Mouse (Mus musculus) stomach, embryonic 14.5 days (tissue): ENCODE data around the gene Cd300ld. TPM values are rescaled to one million over a fixed set of nuclear protein-coding genes. Genes with fewer than 3 reads are reported as not detected.

Experiments used
- ATAC-seq: fragments of 200-750 bp; cut with Nextera tagmentation; 2 replicates; pipeline ENCODE4 v1.8.0; 2017; ENCODE audit warnings: low read depth, moderate TSS enrichment; ENCODE audit not compliant: insufficient number of reproducible peaks, insufficient read depth, low FRiP score
- H3K27ac ChIP-seq: fragments of 300-500 bp; sonication (generic); 2 replicates; pipeline ENCODE4 v1.5.1; 2014; ENCODE audit warnings: mild to moderate bottlenecking, low read length, moderate library complexity, mixed read lengths
- H3K27me3 ChIP-seq: fragments of 300-500 bp; sonication (generic); 2 replicates; pipeline ENCODE4 v1.6.1; 2014; ENCODE audit warnings: low read length, control low read depth, mixed read lengths; ENCODE audit not compliant: control insufficient read depth, insufficient read depth
- H3K36me3 ChIP-seq: fragments of 300-500 bp; sonication (generic); 2 replicates; pipeline ENCODE4 v1.6.1; 2014; ENCODE audit warnings: mild to moderate bottlenecking, control low read depth, low read length, moderate library complexity, mixed read lengths; ENCODE audit not compliant: control insufficient read depth, insufficient read depth
- H3K4me1 ChIP-seq: fragments of 300-500 bp; sonication (generic); 2 replicates; pipeline ENCODE4 v1.6.1; 2014; ENCODE audit warnings: low read length, control low read depth, mixed read lengths; ENCODE audit not compliant: control insufficient read depth, insufficient read depth
- H3K4me2 ChIP-seq: fragments of 300-500 bp; sonication (generic); replicated peaks from 2 replicates; pipeline ENCODE4 v1.6.1; 2014; ENCODE audit warnings: low read depth, low read length, control low read depth
- H3K4me3 ChIP-seq: fragments of 300-500 bp; sonication (generic); 2 replicates; pipeline ENCODE4 v1.5.1; 2014; ENCODE audit warnings: low read depth, low read length, control low read depth
- H3K9ac ChIP-seq: fragments of 300-500 bp; sonication (generic); replicated peaks from 2 replicates; pipeline ENCODE4 v1.6.1; 2014; ENCODE audit warnings: low read depth, mild to moderate bottlenecking, control low read depth, low read length, moderate library complexity, mixed read lengths
- H3K9me3 ChIP-seq: fragments of 300-500 bp; sonication (generic); 2 replicates; pipeline ENCODE4 v1.6.1; 2016; ENCODE audit warnings: low read depth, low read length, control low read depth; ENCODE audit not compliant: control insufficient read depth
- WGBS: fragments of 180-500 bp; shearing (Covaris S2); extraction: QIAGEN DNeasy Blood & Tissue Kit; methylation state at CpG from one replicate; pipeline ENCODE4 v1.1.7; 2014; 5-methylcytosine and 5-hydroxymethylcytosine counted together
- polyA plus RNA-seq: library from polyadenylated mRNA; unstranded; fragments of >200 nt; fragmentation: Nextera tagmentation; extraction: Ambion mirVana; gene quantifications from 2 replicates; pipeline ENCODE4 v1.2.1, GENCODE M21; 2014

The Cd300ld gene
- polyA plus RNA-seq, 1 experiment from 2014 or later, result 0.33 TPM

- ATAC-seq, result no peak
- Histone ChIP-seq H3K36me3 (no peaks in the 10 kb centered on the region), H3K4me3 (no peak overlapping the region), H3K27ac (no peak overlapping the region), H3K4me2 (no peak overlapping the region), H3K9ac (no peak overlapping the region), H3K4me1 (no peaks in the 10 kb centered on the region), H3K27me3 (no peaks in the 10 kb centered on the region), H3K9me3 (no peaks in the 10 kb centered on the region)
- 47% methylated on average over 3 of the region's 3 CpGs for WGBS
These were observed 24.4 kb downstream of the Cd300ld start for GRCm38 (mm10) chr11:114965182-114965828.

GRCm38 (mm10) chr11:114960369-114960768, 29.4 kb downstream of the Cd300ld start:
- Histone ChIP-seq H3K4me3 (no peak overlapping the region), H3K4me2 (no peak overlapping the region), H3K9me3 (no peaks in the 10 kb centered on the region), H3K4me1 (no peaks in the 10 kb centered on the region), H3K27me3 (no peaks in the 10 kb centered on the region), H3K27ac (no peak overlapping the region), H3K36me3 (no peaks in the 10 kb centered on the region), H3K9ac (no peak overlapping the region)
- WGBS, result 91% methylated on average over 1 of the region's 1 CpGs
- no peak for ATAC-seq

GRCm38 (mm10) chr11:114934144-114934543, 55.6 kb downstream of the Cd300ld start, which contains the start of gene Cd300lb:
Gene Cd300lb (minus strand): TSS chr11:114934386.
- H3K4me1 ChIP-seq, result no peaks in the 10 kb centered on the region

GRCm38 (mm10) chr11:114933591-114933990, 56.1 kb downstream of the Cd300ld start:
- H3K4me1 ChIP-seq, result no peaks in the 10 kb centered on the region
- H3K27me3 ChIP-seq, result no peaks in the 10 kb centered on the region
- no peaks in the 10 kb centered on the region for H3K36me3 ChIP-seq
- no peak overlapping the region for H3K4me3 ChIP-seq
- 73% methylated on average over 4 of the region's 4 CpGs for WGBS
- no peak for ATAC-seq
- no peak overlapping the region for H3K27ac ChIP-seq
- no peak overlapping the region for H3K4me2 ChIP-seq
- H3K9ac ChIP-seq, result no peak overlapping the region
- H3K9me3 ChIP-seq, result no peaks in the 10 kb centered on the region

More at GRCm38 (mm10) chr11:114934144-114934543, 55.6 kb downstream of the Cd300ld start, which contains the start of gene Cd300lb:
- no peak for ATAC-seq
- Histone ChIP-seq H3K9me3 (no peaks in the 10 kb centered on the region), H3K4me3 (no peak within 1 kb of the TSS), H3K36me3 (no peaks in the 10 kb centered on the region), H3K27me3 (no peaks in the 10 kb centered on the region), H3K27ac (no peak within 1 kb of the TSS), H3K4me2 (no peak within 1 kb of the TSS), H3K9ac (no peak within 1 kb of the TSS)
- 47% methylated on average over 6 of the region's 6 CpGs for WGBS

Other genes with a start within 250 kb of the Cd300ld start
- gene Kif19a, start 224.5 kb downstream of the Cd300ld start, polyA plus RNA-seq, result 0.51 and 0.81 TPM in 2 replicates
- gene Btbd17, start 194.0 kb downstream of the Cd300ld start, polyA plus RNA-seq, result 0.98 and 1.6 TPM in 2 replicates
- 0.23 and 0.39 TPM in 2 replicates for gene Gpr142, start 191.0 kb downstream of the Cd300ld start, polyA plus RNA-seq
- 23.5 and 27.2 TPM in 2 replicates for gene Gprc5c, start 138.8 kb downstream of the Cd300ld start, polyA plus RNA-seq
- 0.90 and 1.1 TPM in 2 replicates for gene Cd300a, start 99.9 kb downstream of the Cd300ld start, polyA plus RNA-seq
- gene Cd300lb, start 55.5 kb downstream of the Cd300ld start, polyA plus RNA-seq, result 0.12 and 0.21 TPM in 2 replicates
- not detected in 2 replicates for gene Cd300c, start 20.8 kb downstream of the Cd300ld start, polyA plus RNA-seq
- gene Cd300c2, start 12.0 kb upstream of the Cd300ld start, polyA plus RNA-seq, result 1.8 and 2.9 TPM in 2 replicates
- gene Cd300ld2, start 26.3 kb upstream of the Cd300ld start, polyA plus RNA-seq, result not detected in 2 replicates
- not detected in 2 replicates for gene Cd300ld4, start 37.1 kb upstream of the Cd300ld start, polyA plus RNA-seq
- not detected in 2 replicates for gene Cd300ld5, start 47.8 kb upstream of the Cd300ld start, polyA plus RNA-seq
- not detected in 2 replicates for gene Cd300ld3, start 58.5 kb upstream of the Cd300ld start, polyA plus RNA-seq
- gene Cd300e, start 72.3 kb upstream of the Cd300ld start, polyA plus RNA-seq, result 0.12 TPM in 1 of 2 replicates, not detected in the other
- gene Rab37, start 101.5 kb upstream of the Cd300ld start, polyA plus RNA-seq, result 1.3 and 1.5 TPM in 2 replicates
- gene Cd300lf, start 144.1 kb upstream of the Cd300ld start, polyA plus RNA-seq, result 0.33 and 0.48 TPM in 2 replicates
- 105 and 114 TPM in 2 replicates for gene Slc9a3r1, start 173.4 kb upstream of the Cd300ld start, polyA plus RNA-seq
- gene Tmem104, start 197.6 kb upstream of the Cd300ld start, polyA plus RNA-seq, result 10.5 and 13.2 TPM in 2 replicates
- 18.3 and 20.1 TPM in 2 replicates for gene Nat9, start 197.9 kb upstream of the Cd300ld start, polyA plus RNA-seq